Mouse (Mus musculus): ENCODE measurements at regions not wholly inside any gene's neighbourhood (a gene's known extent, or its start where the extent isn't known, plus 50 kb on each side); places are given as distances from the start of the nearest gene placed in this dataset.

GRCm38 (mm10) chrX:58620403-58620802 is 288.8 kb upstream of the 4930550L24Rik start:
- peak; percentile 24 for DNase-seq (ENCODE audit: low spot score)

All from embryo, embryonic 10 days (tissue).